Mouse (Mus musculus) layer of hippocampus, adult 18-20 months (tissue): ENCODE results near the gene Txndc9. TPM values are rescaled to one million over a fixed set of nuclear protein-coding genes. Genes with fewer than 3 reads are reported as not detected.
"Not testable (repeated sequence)": the region's sequence is repeated elsewhere in the genome, so short reads cannot be mapped to it uniquely, and the experiment has no call there.

Experiments used
- DNase-seq, 2 experiments: peaks; one replicate each; pipeline ENCODE4 v3.0.0; 2022; ENCODE audit warnings: low spot score in 2 of 2
- total RNA-seq, 2 experiments: library from RNA; stranded (reverse); gene quantifications; 2 replicates each; pipeline ENCODE4 v1.2.3; 2021

The Txndc9 gene
- total RNA-seq, 2 experiments from 2014 or later = 53.9 to 63.5 TPM

DNA sequence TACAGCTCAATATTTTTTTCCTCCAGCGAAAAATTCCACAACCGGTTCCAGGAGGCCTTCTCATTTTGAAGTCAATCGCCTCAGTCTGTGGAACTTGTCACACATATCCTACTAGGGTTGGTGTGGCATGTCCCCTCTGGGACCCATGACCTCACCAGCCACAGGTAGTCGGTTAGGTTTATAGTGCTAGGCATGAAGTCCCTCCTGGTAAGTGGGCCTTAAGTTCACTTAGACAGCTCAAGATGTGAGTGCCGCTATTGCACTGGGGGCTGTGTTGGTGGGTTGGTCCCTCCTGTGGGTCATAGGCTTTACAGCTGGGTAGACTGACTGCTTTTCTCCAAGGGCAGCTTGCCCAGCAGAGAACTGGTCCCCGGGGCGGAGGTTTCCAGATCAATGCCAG is 20.4 kb downstream of the Txndc9 start:
- DNase-seq = no peak

DNA sequence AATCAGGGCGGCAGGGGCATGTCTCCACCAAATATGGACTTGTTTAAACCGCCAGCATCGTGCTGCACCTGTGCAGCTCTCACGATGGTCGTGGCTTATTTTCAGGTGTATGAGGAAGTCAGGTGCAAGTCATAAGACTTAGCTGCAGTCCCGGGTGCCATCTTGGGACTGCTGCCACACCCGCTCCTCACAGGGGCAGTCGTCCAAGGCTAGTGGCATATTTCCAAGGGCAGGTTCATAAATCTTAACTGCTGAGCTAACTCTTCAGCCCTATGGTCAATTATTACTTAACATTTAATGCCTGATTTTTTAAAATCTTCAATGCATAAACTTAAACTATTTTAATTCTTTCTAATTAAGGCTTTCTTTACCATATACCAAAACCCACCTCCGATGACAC is 21.0 kb downstream of the Txndc9 start:
- DNase-seq = not testable (repeated sequence)

DNA sequence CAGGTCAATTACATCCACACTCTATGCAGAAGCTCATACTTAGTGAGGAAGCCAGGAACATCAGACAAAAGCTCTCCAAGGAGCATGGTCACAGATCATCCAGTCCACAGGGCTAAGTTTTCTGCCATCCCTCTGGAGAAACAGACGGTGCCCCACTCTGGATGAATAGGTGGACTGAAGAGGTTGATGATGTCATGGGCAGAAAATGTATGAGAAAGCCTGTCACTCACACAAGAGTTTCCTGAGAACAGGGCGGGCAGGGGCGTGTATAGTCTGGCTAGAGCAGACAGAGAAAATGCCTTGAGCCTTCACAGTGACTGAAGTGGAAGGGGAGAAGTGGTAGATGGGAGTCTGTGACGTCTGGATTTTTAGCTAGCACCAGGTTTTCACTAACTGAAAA is 26.2 kb downstream of the Txndc9 start:
- DNase-seq = no peak

DNA sequence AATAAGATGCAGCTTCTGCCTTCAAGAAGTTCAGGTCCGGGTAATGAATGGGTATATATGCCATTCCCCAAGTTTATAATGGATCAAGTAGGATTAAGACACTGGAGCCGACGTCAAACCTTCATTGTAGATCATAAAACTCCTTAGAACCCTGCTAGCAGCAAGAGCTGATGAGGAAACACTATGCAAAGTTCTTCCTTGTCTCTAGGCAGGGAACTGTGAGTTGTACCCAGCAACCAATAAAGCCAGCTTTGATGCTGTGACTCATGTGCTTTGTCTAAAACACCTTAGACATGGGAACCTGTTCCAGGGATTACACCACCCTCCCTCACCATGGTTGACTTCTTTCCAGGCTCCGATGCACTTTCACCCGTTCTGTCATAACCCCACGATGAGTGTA is 28.9 kb downstream of the Txndc9 start:
- no peak for DNase-seq

DNA sequence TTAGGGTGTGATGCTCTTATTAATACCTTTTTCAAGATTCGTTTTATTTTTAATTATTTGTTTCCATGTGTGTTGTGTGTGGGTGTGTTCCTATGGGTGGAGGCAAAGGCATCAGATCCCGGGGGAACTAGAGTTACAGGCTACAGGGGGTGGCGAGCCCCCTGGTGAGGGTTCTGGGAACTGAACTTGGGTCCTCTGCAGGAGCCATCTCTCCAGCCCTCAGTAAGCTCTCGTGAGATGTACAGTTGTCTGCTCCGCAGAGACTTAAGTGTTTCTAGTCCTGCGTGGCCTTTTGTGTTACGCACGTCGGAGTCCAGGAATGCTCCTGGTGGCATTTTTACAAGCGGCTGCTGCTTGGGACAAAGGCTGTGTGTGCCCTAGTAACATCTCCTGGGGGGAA is 32.1 kb downstream of the Txndc9 start:
- no peak for DNase-seq

DNA sequence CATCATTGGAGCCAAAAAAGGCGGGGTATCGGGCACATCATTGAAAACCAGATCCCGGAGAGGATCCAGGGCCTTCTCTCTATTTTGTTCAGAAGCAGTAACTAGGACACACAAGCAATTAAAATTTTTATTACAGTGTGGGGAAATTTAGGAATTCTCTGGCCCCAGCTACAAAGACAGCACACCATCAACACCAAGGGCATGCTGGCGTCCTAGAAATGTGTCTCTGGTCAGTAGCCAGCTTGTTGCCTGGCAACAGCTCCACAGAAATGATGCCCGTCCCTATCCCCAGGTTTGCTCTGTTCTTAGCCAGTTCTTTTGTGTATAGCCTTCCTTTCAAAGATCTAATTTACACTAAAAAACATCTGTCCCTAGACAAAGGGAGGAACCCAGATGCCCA is 38.2 kb downstream of the Txndc9 start:
- peak in 1 of 2 experiments; percentile 13 for DNase-seq

DNA sequence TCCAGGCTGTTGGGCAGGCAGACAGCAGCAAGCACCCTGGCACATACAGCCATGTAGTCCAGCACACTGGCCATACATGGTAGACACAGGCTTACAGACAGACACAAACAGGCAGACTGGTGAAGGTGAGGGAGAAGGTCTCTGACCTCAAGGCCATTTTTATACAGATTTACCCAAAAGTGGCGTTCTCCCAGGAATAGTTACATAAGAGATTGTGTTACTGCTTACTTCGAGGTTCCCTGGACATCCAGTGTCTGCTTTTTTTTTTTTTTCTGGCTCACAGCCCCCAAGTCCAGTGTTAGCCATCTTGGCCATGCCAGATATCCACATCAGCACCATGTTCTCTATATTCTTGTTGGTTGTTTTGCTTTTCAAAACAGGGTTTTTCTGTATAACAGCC is 39.2 kb downstream of the Txndc9 start:
- no peak for DNase-seq

DNA sequence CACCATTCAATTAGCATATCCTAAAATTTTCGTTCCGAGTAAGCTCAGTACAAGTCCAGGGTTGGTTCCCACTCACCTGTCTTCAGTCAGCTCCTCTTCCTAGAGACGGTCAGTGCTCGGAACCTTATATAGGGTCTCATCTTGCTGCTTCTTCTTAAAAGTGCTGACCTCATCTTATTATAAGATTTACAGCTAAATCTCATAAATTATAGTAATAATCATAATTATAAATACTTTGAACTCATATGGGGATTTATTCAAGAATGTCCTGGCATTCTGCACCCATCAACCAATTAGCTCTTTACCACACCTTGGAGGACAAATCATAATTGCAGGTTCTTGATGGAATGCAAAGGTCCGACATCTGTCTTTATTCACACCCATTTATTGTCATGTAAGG is 40.0 kb downstream of the Txndc9 start, which contains the start of gene Lyg1:
Gene Lyg1, minus strand, starts transcription at position 101 of the 400 bp plus-strand sequence.
- DNase-seq = no peak

DNA sequence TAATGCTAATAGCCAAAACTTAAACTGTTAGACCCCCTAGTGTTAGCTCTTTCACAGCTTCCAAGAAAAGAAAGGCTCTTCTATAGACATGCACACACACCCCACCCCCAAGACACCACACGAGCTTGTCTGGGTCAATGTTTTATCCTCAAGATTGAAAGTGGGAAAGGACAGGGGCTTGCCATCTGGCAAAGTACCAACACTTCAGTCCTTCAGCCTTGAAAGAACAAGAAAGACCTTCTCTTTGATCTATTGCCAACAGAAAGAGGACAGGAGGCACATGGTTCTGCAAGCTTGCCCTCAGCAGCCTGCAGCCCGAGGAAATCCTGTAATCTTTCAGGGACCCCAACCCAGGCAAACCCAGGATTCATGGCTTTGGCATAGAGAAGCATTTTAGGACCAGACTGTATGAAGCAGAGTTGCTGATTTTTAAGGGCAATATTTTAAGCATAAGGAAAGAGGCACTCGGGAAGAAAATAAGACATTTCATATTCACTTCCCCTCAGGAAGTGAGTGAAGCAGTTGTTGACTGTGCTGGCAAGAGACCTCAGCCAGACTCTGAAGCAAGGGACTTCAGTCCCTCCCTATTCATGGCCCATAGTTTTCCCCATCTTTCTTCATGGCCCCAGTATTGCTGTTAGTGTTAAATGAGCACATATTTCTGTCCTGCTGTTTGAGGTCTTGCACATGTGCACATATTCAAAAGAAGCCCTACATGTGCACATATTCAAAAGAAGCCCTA is 40.8 kb downstream of the Txndc9 start:
- no peak for DNase-seq

DNA sequence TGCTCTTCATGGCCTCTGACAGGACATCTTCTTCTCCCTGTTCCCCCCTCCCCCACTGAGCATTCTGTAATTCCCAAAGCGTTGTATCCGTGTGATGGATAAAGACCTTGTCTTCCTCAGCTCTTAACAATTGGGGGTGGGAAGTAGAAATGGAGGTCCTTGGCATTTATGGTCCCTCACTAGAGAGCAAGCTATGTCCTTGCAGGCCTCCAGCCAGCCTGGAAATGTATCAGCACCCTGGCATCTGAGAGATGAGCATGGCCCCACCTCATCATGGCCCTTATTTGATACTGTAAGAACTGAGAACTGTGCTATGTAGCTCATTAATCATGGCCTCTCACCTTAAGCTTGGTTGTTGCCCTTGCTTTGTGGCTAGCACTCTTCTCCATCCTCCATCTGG is 42.4 kb downstream of the Txndc9 start:
- no peak for DNase-seq

DNA sequence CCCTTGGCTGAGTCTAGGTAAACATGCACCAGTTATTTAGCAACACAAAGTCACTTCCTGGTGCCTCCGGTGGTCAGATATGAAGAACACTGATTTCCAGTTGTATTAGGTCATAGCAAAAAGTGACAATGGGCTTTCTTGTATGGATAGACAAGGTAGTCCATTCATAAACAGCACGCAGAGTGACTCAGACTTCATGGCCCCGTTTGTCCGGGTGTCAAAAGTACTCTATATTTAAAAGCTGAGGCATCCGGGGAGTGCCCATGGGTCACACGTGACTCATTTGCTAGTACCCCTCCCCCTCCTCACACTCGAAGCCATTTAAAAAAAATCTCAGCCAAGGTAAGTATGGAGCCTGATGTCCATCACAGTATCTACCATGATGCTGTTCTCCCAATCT is 42.9 kb downstream of the Txndc9 start:
- no peak for DNase-seq

DNA sequence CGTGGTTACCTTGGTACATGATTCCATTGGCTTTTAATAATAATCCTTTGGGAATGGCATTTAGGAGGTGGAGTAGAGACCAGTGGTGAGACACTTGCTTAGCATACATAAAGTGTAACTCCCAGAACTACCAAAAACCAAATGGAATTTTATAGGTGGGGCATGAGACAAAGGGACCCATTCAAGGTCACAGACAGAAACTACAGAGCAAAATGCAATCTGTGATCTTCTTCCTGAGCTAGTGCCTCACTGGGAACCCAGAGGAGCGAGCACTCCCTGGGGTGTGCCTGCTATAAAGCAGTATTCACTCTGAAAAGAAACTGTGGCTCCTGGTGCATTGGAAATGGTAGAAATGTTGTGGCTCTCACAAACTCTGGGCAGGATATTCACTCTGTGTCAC is 48.8 kb downstream of the Txndc9 start:
- DNase-seq = no peak

Other genes with a start within 250 kb of the Txndc9 start
- 10 to 100 TPM; 22.1 to 22.5 TPM for gene Tsga10, start 131.5 kb downstream of the Txndc9 start, total RNA-seq
- gene Lipt1, start 126.2 kb downstream of the Txndc9 start, total RNA-seq = 1 to 10 TPM; 6.7 to 8.6 TPM
- 10 to 100 TPM in 1 of 2 experiments, 1 to 10 TPM in 1; 9.2 to 14.0 TPM for gene Mitd1, start 107.5 kb downstream of the Txndc9 start, total RNA-seq
- 100 to 1,000 TPM; 137 to 140 TPM for gene Mrpl30, start 107.4 kb downstream of the Txndc9 start, total RNA-seq
- gene Lyg2, start 81.4 kb downstream of the Txndc9 start, total RNA-seq = under 1 TPM in 1 of 2 experiments, not detected in 1; 0.12 TPM
- gene Lyg1, start 40.1 kb downstream of the Txndc9 start, total RNA-seq = not detected
- gene Eif5b, start 117 bp upstream of the Txndc9 start, total RNA-seq = 10 to 100 TPM; 41.8 to 44.2 TPM
- 10 to 100 TPM; 35.8 to 40.6 TPM for gene Rev1, start 131.9 kb upstream of the Txndc9 start, total RNA-seq